Mouse (Mus musculus) erythroblast, embryonic 14.5 days (primary cell): Measurements from ENCODE around the gene Pde4b.

ENCODE experiments used
- GATA1 ChIP-seq: IDR thresholded peaks from 2 replicates; pipeline ENCODE4 v1.6.1; 2012; ENCODE audit warnings: low read length, inconsistent platforms, mixed read lengths
- TAL1 ChIP-seq: IDR thresholded peaks from 3 replicates; pipeline ENCODE4 v1.6.1; 2012; ENCODE audit warnings: low read length, inconsistent platforms, mixed read lengths

GRCm38 (mm10) chr4:102484738-102485137 lies 397.4 kb downstream of the Pde4b start:
- TF ChIP-seq TAL1 (no peak), GATA1 (no peak)
